Mouse (Mus musculus) cortical plate, adult 2 months (tissue): ENCODE results near the gene Smad1.

Source experiments
- CTCF ChIP-seq: fragments of 200-500 bp; IDR thresholded peaks from 2 replicates; pipeline ENCODE4 v1.5.1; 2011; ENCODE audit warnings: mild to moderate bottlenecking, control low read depth, low read length; ENCODE audit not compliant: insufficient read depth; ENCODE audit errors: extremely low read depth
- POLR2A ChIP-seq: fragments of 200-500 bp; IDR thresholded peaks from 2 replicates; pipeline ENCODE4 v1.6.1; 2011; ENCODE audit warnings: mild to moderate bottlenecking, low read length, control low read depth; ENCODE audit not compliant: insufficient read depth; ENCODE audit errors: extremely low read depth

GRCm38 (mm10) chr8:79398251-79398981 lies 902 bp downstream of the Smad1 start:
- TF ChIP-seq POLR2A: peak; percentile 35; the same call in 1 of the 2 replicates
- no peak for TF ChIP-seq CTCF
